Mouse (Mus musculus) E14TG2a.4 (cell line): ENCODE measurements around the gene Irf2bp2.

Source experiments
- CTCF ChIP-seq: conservative IDR thresholded peaks from 2 replicates; pipeline ENCODE4 v1.5.1; 2014; ENCODE audit warnings: low read length
- POU5F1 ChIP-seq: IDR thresholded peaks from 2 replicates; pipeline ENCODE4 v1.6.1; 2014; ENCODE audit warnings: low read length, borderline replicate concordance

DNA sequence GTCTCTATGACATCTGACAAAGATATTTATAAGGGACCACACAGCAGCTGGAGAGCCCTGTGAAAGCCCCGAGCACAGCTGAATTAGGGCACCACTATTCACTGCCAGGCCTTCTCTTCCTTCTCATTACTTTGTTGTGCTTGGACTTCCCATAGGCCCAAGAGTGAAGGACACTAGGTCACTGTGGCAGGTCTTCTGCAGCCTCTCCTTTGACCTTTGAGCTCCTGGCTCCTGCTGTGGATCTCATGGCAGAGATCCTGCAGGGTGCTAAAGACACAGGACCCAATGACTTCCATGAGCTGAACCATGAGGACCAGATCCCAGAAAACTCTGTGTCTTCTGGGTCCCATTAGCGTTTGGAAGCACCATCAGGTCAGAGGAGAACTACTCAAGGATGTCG is 15.1 kb downstream of the Irf2bp2 start:
- TF ChIP-seq CTCF (no peak), POU5F1 (no peak)
